ENCODE assay signal across 8 mouse cellular contexts in the genomic region with DNA sequence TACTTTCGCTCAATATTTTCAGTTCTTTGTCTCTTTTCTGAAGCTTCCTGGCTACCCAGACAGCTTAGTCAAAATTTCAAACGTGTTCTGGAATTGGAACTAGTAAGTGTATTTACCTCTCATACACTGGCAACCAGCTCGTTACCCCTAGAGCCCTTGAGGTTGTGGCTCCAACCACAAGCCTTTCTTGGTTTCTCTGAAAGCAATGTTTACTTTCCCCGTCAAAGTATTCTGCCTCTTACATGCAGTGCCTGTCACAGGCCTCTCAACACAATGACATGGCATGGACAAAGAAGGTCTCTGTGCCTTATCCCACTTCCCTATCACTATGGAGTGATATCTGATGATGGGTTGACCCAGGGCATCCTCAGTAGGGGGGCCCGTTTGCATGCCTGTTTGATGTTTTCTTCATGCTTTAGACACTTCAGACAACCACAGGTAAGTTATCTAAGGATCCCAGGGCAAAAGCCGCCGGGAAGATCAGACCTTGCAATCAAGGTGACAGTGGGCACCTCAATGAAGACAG. TPM values are rescaled to one million over a fixed set of nuclear protein-coding genes. Genes with fewer than 3 reads are reported as not detected.
DNase-seq lines count a peak whose midpoint lies in the region; ATAC-seq lines count a peak whose summit lies in the region.

No protein-coding gene starts in this region.

- no peaks in the 10 kb centered on the region for H3K9me3 ChIP-seq in embryonic facial prominence, embryonic 10.5 days
- no peaks in the 10 kb centered on the region for H3K9me3 ChIP-seq in midbrain, embryonic 13.5 days

- H3K27me3 ChIP-seq in embryonic facial prominence, embryonic 10.5 days (replicated peaks; ENCODE audit: low read depth, poor library complexity, severe bottlenecking): no peaks in the 10 kb centered on the region
- H3K27me3 ChIP-seq in midbrain, embryonic 13.5 days: no peaks in the 10 kb centered on the region

- peak; percentile 33 to 59 for DNase-seq in lung, adult 18-20 months
- DNase-seq in lung, postnatal 10 days: no peak
- DNase-seq in embryonic facial prominence, embryonic 10.5 days (ENCODE audit: low spot score): no peak
- no peak for DNase-seq in embryo, embryonic 11 days
- DNase-seq in cerebellum, adult 8-10 months: no peak
- DNase-seq in thymus, postnatal 36 days: no peak

- ATAC-seq in inflammation-experienced regulatory T-cells, adult 6 months: peak; percentile 49
- peak; percentile 28 for ATAC-seq in midbrain, embryonic 13.5 days

- peaks cover 12% of the 10 kb centered on the region for H3K4me1 ChIP-seq in embryonic facial prominence, embryonic 10.5 days
- H3K4me1 ChIP-seq in midbrain, embryonic 13.5 days (replicated peaks): peaks cover 15% of the 10 kb centered on the region

- H3K36me3 ChIP-seq in embryonic facial prominence, embryonic 10.5 days (replicated peaks): no peaks in the 10 kb centered on the region
- peaks cover 8% of the 10 kb centered on the region; the same call in 1 of the 2 replicates for H3K36me3 ChIP-seq in midbrain, embryonic 13.5 days

- peak overlapping the region; percentile 90; the same call in 1 of the 2 replicates for H3K27ac ChIP-seq in embryonic facial prominence, embryonic 10.5 days (replicated peaks)
- H3K27ac ChIP-seq in midbrain, embryonic 13.5 days: peak overlapping the region; percentile 82

- peak overlapping the region; percentile 77 for H3K4me3 ChIP-seq in embryonic facial prominence, embryonic 10.5 days
- H3K4me3 ChIP-seq in midbrain, embryonic 13.5 days (replicated peaks): peak overlapping the region; percentile 61

- H3K4me2 ChIP-seq in midbrain, embryonic 13.5 days (replicated peaks): peak overlapping the region; percentile 73

- 47% methylated on average over 7 of the region's 7 CpGs for WGBS in embryonic facial prominence, embryonic 10.5 days
- 56% methylated on average over 7 of the region's 7 CpGs for WGBS in midbrain, embryonic 13.5 days

- H3K9ac ChIP-seq in midbrain, embryonic 13.5 days (replicated peaks): peak overlapping the region; percentile 75

RNA-seq across cellular contexts. Expression of gene Nipa1, which starts 1.2 kb away (rescaled TPM):
- polyA plus RNA-seq in embryonic facial prominence, embryonic 10.5 days (2016; fragmentation: Nextera tagmentation; extraction: Ambion mirVana): 7.4 and 7.5 TPM in 2 replicates
- under 1 TPM in 2 of 3 experiments, not detected in 1; 0.22 to 0.36 TPM for polyA plus RNA-seq in inflammation-experienced regulatory T-cells, adult 6 months (2017; shearing (Covaris generic))
- 20.0 and 21.8 TPM in 2 replicates for polyA plus RNA-seq in midbrain, embryonic 13.5 days (2015; fragmentation: Nextera tagmentation; extraction: Ambion mirVana)

RNA-seq across cellular contexts. Expression of gene Herc2, which starts 31.5 kb away (rescaled TPM):
- 21.0 and 22.1 TPM in 2 replicates for polyA plus RNA-seq in embryonic facial prominence, embryonic 10.5 days (2016; fragmentation: Nextera tagmentation; extraction: Ambion mirVana)
- polyA plus RNA-seq in inflammation-experienced regulatory T-cells, adult 6 months (2017; shearing (Covaris generic)): 10 to 100 TPM; 17.6 to 34.1 (median 20.7) TPM
- 47.4 and 50.4 TPM in 2 replicates for polyA plus RNA-seq in midbrain, embryonic 13.5 days (2015; fragmentation: Nextera tagmentation; extraction: Ambion mirVana)

RNA-seq across cellular contexts. Expression of gene Nipa2, which starts 56.2 kb away (rescaled TPM):
- polyA plus RNA-seq in embryonic facial prominence, embryonic 10.5 days (2016; fragmentation: Nextera tagmentation; extraction: Ambion mirVana): 42.8 and 44.9 TPM in 2 replicates
- 10 to 100 TPM; 14.3 to 29.1 (median 17.8) TPM for polyA plus RNA-seq in inflammation-experienced regulatory T-cells, adult 6 months (2017; shearing (Covaris generic))
- polyA plus RNA-seq in midbrain, embryonic 13.5 days (2015; fragmentation: Nextera tagmentation; extraction: Ambion mirVana): 33.2 and 34.5 TPM in 2 replicates

Comparison
In these comparisons a context has a peak if more than half of its experiments do, and no peak if none do; other contexts are left out.
1. DNase-seq: peak in lung, adult 18-20 months (2 of 2); none in lung, postnatal 10 days (single experiment), embryonic facial prominence, embryonic 10.5 days (single experiment), embryo, embryonic 11 days (single experiment), cerebellum, adult 8-10 months (single experiment) and thymus, postnatal 36 days (0 of 2).